Mouse (Mus musculus) gonadal fat pad, adult 2 months (tissue): ENCODE data around the gene Ncl. TPM values are rescaled to one million over a fixed set of nuclear protein-coding genes. Genes with fewer than 3 reads are reported as not detected.

Experiments used
- DNase-seq: peaks from one replicate; pipeline ENCODE4 v3.0.0-alpha.2; 2012; ENCODE audit warnings: low read depth
- polyA plus RNA-seq: library from polyadenylated mRNA; depleted of rRNA; stranded (reverse); fragments of >200 nt; gene quantifications from 2 replicates; pipeline ENCODE4 v1.2.3, GENCODE M21; 2012; rRNA removed

Gene Ncl
- polyA plus RNA-seq = 5.8 and 13.1 TPM in 2 replicates

- DNase-seq = peak; percentile 81
Observed at GRCm38 (mm10) chr1:86358906-86359797, at the start of gene Ncl. Gene Ncl, minus strand, starts transcription at chr1:86359400.

GRCm38 (mm10) chr1:86408515-86408914, 49.3 kb upstream of the Ncl start:
- DNase-seq = no peak

DNA sequence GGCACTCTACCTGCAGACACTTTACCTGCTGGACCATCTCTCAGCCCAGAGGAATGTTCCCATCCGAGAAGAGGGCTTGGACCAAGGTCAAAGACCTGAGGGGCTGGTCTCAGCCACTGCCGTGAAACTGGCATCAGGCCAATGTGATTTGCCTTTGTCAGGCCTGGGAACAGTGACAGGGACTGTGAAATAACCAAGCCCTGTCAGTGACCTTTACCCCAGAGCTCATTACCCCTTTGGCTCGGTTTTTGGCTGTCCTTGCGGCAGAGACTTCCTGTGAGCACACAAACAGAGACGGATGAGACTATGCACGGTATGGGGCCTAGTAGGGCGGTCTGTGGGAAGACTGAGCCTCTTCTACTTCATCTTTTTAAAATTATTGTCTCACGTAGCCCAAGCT, 47.7 kb upstream of the Ncl start:
- no peak for DNase-seq

DNA sequence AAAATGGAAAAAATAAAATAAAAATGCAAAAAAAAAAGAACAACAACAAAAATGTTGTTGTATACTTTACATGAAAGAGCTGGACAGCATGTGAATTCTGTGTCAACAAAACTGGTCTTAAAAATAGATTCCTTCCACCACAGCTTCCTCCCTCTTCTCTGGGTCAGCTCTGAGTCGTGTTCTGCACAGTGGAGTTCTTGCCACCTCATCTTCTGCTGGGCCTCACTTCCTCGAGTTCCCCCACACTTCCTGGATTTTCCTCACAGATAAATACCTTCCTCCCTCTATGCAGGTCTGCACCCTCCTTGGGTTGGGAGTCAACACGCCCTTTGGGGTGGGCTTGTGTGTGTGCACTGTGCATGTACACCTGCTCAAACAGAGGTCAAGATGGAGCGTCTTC, 47.1 kb upstream of the Ncl start:
- no peak for DNase-seq

DNA sequence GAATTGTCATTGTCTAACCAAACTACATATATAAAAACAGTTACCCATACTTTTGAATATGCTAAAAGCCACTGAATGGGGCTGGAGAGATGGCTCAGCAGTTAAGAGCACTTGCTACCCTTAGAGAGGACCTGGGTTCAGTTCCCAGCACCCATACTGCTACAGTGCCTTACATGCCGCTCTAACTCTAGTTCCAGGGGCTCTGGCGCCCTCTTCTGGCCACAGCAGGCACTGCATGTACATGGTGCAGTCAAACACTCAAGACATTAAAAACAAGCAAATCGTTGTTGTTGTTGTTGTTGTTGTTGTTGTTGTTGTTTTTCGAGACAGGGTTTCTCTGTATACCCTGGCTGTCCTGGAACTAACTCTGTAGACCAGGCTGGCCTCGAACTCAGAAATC, 45.6 kb upstream of the Ncl start:
- DNase-seq = no peak

- DNase-seq = peak; percentile 97
Observed at GRCm38 (mm10) chr1:86400096-86400754, 41.0 kb upstream of the Ncl start.

- DNase-seq = no peak
Observed at GRCm38 (mm10) chr1:86399322-86399721, 40.1 kb upstream of the Ncl start.

GRCm38 (mm10) chr1:86398222-86398621, 39.0 kb upstream of the Ncl start:
- no peak for DNase-seq

DNA sequence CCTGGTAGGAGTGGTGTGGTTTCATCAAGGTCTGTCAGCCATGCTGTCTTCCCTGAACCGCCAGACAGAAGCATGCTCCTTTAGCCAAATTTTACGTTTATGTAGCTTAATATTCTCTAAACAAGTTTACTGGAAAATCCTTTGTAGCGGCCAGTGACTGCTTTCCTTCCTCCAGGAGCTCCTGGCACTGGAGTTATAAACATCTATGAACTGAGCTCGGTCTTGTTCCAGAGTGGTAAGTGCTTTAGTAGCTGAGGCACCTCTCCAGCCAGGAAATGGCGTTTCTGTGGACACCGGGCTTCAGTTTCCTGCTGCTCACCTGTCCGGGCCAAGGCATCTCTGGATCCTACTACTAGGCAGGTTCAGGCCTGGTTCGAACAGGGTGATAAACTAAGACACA, 38.4 kb upstream of the Ncl start:
- no peak for DNase-seq

GRCm38 (mm10) chr1:86395897-86396296, 36.7 kb upstream of the Ncl start:
- no peak for DNase-seq

DNA sequence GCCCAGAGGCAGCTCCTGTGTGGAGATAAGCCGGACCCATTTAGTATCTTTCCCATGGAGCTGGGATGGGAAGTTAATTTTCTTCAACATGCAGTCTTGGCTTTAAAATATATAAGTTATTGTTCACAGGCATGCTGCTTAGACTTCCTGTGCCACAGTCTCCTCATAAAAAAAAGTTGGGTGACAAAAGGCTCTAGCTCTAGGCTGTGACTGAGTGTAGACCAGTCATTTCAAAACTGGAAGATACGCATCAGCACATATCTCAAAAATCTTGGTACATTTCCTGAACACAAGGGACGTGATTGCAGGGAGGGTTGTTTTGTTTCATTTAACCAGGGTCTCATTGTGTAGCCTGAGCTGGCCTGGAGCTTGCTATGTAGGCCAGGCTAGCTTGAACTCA, 35.0 kb upstream of the Ncl start:
- DNase-seq = no peak

- no peak for DNase-seq
Observed at GRCm38 (mm10) chr1:86393219-86393618, 34.0 kb upstream of the Ncl start.

GRCm38 (mm10) chr1:86391425-86391824, 32.2 kb upstream of the Ncl start:
- DNase-seq = no peak

DNA sequence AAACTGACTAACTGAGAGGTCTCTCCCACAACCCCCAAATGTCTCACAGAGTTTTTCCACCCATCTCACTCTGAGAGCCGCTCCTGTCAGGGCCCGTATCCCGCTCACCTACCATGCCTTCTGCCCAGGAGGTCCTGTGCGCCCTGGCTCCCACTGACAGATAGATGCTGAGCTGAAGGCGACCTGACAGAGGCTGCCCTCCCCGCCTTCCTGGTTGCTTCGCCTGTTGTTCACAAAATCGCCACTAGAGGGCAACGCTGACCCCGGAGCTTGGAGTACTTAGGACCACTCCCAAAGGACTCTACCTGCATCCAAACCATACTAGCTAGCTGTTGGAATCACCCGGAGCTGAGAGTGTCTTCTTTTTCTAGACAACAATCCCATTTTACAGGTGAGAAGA, 30.0 kb upstream of the Ncl start:
- DNase-seq = no peak

DNA sequence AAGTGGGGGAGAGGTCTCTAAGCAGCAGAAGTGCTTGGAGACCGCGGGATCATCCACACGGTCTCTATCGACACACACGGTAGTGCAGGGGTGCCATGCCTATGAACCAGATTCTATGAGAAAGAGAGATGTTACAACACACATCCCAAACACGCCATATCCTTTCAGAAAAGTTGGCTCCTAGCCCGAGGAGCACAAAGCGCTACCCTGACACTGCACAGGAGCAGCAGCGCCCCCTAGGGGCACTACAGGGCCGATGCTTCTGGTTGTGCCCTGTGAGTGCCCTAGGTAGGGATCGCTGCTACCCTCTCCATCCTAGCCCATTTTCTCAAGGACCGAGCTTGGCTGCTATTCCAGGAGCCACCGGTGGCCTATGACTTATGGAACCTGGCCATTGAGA, 21.8 kb upstream of the Ncl start:
- no peak for DNase-seq

GRCm38 (mm10) chr1:86379161-86379569, 20.0 kb upstream of the Ncl start:
- DNase-seq = no peak

GRCm38 (mm10) chr1:86378662-86379061, 19.5 kb upstream of the Ncl start:
- no peak for DNase-seq

DNA sequence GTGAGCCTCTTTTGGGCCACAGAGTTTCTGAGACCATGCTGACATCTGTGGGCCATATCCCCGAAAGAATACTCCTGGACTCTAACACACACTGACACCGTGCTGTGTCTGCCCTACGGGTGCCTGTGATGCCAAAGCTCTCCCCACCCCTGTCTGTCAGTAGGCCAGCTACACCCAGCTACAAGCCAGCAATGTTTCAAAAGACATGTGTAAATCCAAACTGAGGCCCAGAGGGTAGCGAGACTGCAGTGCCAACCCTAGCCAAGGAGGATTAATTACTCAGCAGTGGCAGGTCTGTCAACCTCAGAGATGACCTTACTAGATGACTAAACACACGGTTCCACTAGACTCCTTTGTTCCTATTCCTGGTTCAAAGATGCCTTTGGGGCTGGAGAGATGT, 17.2 kb upstream of the Ncl start:
- peak; percentile 63 for DNase-seq

DNA sequence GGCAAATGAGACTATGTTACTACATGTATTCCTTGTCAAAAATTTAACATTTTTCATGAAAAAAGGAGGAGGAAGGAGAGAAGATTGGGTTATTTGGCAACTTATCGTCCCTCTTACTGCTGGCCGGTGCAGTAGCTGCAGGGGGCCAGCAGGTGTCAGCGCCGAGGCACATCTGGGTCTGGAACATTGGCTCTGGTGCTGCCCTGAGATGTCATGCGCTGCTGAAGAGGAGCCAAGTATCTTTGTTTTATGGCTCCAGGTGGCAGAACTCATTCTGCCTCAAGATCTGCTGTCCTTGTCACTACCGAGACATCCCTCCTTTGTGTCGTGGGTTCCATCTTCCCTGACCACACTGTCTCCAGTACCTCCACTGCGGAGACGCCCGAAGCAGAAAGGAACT, 12.8 kb upstream of the Ncl start:
- DNase-seq = no peak

DNA sequence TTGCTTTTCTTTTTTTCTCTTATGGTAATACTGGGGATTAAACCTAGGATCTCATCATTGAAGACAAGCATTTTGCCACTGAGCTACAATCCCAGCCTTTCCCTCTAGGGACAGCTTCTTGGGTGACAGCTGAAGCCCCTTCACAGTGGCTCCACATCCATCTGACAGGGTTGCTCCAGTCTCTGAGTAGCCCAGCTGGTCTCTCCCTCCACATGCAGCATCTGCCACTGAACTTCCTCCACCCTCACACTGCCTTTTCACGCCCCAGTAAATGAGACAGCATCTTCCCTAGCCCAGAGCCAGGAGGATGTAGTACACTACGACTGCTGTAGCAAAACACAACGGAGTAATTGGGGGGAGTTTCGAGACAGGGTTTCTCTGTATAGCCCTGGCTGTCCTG, 8.9 kb upstream of the Ncl start:
- DNase-seq = no peak

GRCm38 (mm10) chr1:86363671-86364070, 4.5 kb upstream of the Ncl start:
- DNase-seq = no peak

- DNase-seq = no peak
Observed at GRCm38 (mm10) chr1:86361852-86362615, 2.8 kb upstream of the Ncl start.

DNA sequence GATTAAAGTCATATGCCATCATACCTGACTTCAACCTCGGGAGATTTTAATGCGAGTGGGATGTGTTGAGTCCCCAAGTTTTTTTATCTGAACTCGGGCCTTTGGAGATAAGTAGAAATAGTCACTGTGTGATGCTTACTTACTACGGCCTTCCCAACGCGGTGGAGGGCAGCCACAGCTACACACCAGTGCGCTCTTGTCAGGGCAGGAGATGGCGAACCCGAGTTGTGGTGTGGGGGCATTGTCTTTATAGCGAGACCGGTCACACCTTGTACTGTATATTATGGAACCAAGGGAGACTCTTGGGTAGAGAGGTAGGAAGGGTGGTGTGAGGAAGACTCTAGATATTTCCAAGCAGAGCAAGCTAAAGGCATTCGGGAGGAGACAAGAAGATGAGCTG, 1.2 kb upstream of the Ncl start:
- no peak for DNase-seq
